Mouse (Mus musculus) spleen, embryonic (tissue): Measurements from ENCODE around the gene Zeb2.

ENCODE experiments used
- CTCF ChIA-PET: fragments of 350-600 bp; sonication (Branson Sonifier 250); formaldehyde crosslinking; loops from one replicate; lab custom pipeline; 2022; lab: Charles Lee

Gene Zeb2

GRCm38 (mm10) chr2:44952830-44953422 lies 164.3 kb downstream of the Zeb2 start:
- CTCF ChIA-PET: no interaction called here

- CTCF ChIA-PET: no interaction called here
These were observed 165.5 kb downstream of the Zeb2 start for GRCm38 (mm10) chr2:44951651-44952213.

GRCm38 (mm10) chr2:44944689-44945088 lies 172.5 kb downstream of the Zeb2 start:
- CTCF ChIA-PET: no interaction called here
